Mouse (Mus musculus): Measurements from ENCODE around the gene Cyren.

Gene Cyren

DNA sequence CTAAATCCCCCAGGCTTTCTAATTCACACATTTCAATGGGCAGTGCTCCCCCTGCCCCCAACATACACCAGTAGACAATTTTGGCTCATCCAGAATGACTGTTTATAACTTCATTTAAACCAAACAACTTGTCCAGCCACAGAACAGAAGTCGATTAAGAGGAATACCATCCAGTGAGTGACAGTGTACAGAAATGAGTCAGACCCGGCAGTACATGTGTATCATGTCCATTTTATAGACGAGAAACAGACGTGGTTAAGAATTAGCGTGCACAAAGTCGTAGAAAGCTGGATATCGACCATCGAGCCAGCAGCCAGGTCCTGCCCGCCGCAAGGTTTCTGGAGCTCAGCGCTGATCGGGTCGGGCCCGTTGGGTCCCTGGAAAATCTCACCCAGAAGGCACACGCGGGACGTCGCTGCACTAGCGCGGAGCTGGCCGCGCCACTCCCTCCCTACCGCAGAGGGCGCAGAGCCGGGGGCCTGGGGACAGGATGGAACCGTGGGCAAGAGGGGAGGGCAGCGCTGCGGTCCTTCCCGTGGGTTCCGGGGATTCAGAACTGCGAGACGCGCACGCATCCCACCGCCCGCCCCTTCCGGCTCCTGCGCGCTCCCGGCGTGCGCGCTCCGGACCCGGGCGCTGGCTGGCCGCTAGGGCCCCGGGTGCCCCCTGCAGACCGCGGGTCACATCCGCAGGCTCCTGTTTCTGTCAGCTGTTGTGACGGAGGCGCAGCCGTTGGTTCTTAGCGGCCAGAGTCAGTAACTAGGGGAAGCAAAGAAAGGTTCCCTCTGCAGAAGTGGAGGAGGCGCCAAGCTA is at the start of gene Cyren:
Gene Cyren (minus strand): TSS at position 552 of the 813 bp plus-strand sequence.
- DNase-seq (ENCODE audit: low spot score) = peak; percentile 95

DNA sequence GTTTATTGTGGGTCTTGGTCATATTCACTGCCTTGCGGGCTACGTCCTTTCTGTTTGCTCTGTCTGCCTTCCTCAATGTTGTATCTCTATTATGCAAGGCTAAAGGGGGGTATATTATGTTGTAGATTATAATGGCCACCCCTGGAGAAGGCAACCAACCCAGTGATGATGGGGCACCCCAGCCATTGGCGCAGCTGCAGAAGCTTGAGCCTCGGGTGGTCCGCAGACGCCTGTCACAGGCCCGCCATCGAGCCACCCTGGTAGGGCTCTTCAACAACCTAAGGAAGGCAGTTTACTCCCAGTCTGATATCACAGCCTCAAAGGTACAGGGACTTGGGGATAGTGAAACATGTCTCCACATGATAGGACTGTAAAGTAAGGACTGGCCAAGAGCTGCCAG is 49.7 kb upstream of the Cyren start:
- DNase-seq (ENCODE audit: low spot score) = no peak

DNA sequence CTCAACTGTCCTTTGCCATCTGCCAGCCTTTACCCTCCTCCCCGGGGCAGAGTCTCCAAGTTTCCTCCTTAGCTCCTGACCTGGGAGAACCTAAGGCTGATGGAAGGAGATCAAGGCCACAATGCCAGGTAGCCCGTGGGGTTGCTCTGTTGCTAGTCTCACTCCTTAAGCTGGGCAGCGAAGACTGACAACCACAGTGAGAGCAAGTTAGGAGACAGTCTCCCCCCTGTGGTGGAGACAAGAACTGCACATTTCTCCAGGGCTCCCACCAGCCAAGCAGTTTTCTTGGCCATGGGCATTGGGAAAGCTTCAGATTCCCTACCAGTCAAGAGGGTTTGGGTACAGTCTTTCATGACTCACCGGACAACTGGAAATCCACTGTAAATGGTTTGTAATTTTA is 49.3 kb upstream of the Cyren start:
- DNase-seq (ENCODE audit: low spot score) = peak; percentile 82

DNA sequence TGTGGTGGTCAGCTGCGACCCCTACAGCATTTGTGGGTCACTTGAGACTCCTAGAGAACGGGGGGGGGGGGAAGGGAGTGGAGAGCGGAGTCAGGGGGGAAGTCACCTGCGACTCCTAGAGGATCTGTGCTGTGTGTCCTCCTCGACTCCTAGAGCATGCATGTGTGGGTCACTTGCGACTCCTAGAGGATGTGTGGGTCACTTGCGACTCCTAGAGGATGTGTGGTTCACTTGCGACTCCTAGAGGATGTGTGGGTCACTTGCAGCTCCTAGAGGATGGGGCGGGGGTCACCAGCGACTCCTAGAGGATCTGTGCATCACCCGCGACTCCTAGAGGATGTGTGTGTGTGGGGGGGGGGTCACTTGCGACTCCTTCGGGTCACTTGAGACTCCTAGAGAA is 44.1 kb upstream of the Cyren start:
- DNase-seq (ENCODE audit: low spot score) = no peak

DNA sequence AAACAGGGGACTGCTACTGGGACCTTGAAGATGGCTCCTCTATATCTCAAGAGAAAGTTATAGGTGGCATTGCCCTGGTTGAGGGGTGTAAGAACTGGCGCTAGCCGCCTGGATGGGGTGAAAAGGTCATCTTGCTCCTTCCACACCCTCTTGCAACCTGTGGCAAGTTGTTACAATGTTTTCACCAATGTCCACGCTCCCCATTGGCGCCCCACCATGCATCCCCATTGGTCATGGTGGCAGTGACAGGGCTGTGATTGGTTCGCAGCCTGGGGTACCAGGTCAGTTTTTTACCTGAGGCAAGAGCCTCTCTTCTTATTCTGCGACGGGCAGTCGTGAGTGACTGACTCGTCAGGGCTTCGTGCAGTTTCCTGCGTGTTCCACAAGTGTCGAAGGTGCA is 42.8 kb upstream of the Cyren start:
- DNase-seq (ENCODE audit: low spot score) = no peak

DNA sequence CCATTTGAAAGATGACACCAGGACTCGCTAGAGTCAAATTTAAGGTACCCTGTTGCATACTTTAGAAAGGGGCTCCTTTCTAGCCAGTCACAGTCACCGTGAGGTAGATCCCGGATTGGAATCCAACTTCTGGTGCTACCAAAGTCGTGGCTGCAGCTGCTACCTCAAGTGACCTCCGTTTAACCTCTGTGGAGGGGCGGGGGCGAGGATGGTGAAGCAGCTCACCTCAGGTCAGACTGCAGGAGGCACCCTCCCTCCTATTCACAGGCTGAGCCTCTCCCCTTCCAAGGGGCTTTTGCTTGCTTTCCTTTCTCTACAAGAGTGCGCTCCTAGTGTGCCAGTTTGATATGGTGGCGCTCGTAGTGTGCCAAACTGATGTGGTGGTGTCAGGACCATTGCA is 42.1 kb upstream of the Cyren start, which contains the start of gene Stra8:
Gene Stra8 (plus strand): TSS at position 208 of the 400 bp plus-strand sequence.
- DNase-seq (ENCODE audit: low spot score) = no peak

DNA sequence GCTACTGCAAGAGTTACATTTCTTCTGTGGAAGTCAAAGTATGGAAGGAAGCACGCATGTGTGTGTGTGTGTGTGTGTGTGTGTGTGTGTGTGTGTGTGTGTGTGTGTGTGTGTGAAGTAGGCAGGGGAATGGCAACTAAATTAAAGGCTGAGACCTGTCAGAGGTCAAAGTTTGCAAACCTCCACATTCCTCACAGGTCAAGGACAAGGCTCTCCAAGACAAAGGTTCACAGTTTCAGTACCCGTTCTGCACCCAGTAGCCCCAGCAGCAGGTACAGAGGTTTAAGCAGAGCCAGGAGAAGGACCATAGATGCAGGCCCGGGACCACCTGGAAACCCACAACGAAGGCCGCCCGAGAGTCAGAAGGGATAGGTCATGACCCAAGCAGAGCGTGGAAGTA is 41.3 kb upstream of the Cyren start:
- no peak for DNase-seq (ENCODE audit: low spot score)

- no peak for DNase-seq (ENCODE audit: low spot score)
Measured at GRCm38 (mm10) chr6:34914462-34914861, 36.6 kb upstream of the Cyren start.

- no peak for DNase-seq (ENCODE audit: low spot score)
Measured at GRCm38 (mm10) chr6:34913341-34914040, 35.6 kb upstream of the Cyren start.

DNA sequence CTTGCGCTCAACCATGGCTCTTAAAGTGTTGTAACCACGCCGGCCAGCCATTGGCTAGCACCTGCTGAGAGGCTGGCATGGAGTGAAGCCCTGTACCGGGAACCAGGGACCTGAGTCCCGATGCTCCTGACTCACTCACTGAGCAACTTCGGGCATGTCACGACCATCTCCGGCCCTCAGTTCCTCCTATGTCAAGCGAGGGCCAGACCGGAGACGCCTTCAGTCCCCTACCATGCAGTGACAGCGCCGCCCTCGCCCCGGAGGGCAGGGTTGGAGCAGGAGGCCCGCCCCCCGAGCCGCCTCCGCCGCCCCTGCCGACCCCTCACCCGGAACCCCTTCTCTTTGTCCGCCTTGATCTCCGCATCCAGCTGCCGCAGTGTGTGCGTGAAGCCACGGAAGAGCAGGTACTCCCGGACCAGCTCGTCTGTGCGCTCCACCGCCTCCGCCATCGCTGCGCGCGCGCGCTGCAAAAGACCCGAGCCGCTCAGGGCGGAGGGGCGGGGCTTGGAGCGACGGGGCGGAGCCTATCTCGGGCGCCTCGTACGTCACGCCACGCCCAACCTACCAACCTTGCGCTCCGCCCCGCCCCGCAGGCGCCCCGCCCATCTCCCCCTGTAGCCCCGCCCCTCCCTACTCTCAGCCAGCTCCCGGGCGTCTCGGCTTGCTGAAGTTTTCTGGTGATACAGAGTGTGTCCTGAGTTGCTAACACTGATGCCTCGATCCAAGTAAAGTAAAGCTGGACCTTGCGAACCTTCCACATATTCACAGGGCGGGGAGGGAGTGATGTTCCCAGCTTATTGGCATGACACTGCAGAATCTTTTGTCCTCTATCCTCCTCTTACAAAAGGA is 32.7 kb upstream of the Cyren start, which contains the start of gene Wdr91:
Gene Wdr91 (minus strand): TSS at position 506 of the 849 bp plus-strand sequence.
- DNase-seq (ENCODE audit: low spot score) = peak; percentile 99

DNA sequence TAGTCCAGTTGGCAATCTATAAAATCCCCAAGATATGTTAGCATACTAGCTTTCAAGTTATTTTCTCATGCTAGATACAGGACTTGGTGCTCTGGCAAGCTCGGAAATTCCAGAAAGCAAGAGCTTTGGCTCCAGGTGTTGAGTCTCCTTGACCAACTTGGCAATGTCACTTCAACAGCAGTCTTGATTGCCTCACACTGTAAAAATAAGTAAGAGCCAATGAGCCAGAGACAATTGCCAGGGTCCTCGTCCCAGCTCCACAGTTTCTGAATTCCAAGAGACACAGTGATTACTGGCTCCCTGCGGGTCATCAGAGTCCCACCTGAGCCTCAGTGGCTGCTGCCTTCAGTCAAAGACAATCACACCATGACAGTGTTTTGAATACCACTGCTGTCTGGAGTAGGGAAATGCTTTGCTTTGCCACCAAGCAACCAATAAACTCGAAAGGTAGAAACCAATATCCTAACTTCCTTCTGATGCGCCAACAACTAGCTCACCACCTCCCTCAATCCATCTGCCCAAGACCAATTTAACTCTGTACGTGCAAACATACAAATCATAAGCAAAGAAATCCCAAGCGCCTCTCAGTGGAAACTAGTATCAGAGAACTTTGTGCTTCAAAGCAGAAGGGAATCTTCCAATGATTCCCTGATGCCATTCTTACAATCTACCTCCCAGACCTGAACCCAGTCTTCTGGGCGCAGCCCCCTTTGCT is 31.9 kb upstream of the Cyren start:
- DNase-seq (ENCODE audit: low spot score) = no peak

- no peak for DNase-seq (ENCODE audit: low spot score)
Measured at GRCm38 (mm10) chr6:34907696-34908260, 29.9 kb upstream of the Cyren start.

DNA sequence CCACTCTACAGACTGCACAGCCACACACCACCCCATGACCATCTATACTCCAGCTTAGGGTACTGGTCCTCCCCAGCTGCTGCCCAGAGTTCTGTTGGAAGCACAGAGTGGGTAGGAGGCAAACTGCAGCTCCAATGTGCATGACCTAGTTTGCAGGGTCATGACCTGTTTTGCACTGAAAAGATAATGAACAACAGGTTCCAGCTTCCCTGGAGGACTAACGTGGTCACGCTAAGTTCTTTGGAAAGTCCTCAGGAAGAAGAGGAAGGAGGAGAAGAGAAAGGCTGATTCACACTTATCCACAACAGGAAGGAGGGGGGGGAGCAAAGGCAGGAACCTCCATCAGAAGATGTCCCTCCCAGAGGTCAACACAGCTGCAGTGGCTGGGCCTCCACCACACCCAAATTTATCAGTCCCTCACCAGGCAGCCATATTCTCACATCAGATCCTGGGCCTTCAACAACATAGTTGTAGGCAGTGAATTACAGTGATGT is 29.3 kb upstream of the Cyren start:
- no peak for DNase-seq (ENCODE audit: low spot score)

GRCm38 (mm10) chr6:34906661-34907060 is 28.8 kb upstream of the Cyren start:
- no peak for DNase-seq (ENCODE audit: low spot score)

DNA sequence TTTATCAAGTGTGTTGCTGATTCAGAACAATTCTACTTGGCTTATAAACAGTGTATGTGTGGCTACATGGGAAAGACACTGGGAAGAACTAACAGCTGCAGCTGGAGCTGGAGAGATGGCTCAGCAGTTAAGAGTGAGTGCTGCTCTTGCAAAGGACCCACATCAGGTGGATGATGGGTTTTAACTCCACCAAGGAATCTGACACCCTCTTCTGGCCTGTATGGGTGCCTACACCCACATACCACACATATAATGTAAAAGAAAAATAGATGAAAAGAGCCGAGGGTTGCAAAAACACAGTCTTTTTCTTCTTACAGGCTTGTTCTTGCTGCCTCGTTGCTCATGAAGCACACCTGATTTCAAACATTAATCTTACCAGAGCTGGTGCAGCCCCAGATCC is 28.3 kb upstream of the Cyren start:
- no peak for DNase-seq (ENCODE audit: low spot score)

GRCm38 (mm10) chr6:34904361-34904760 is 26.5 kb upstream of the Cyren start:
- no peak for DNase-seq (ENCODE audit: low spot score)

GRCm38 (mm10) chr6:34903851-34904250 is 26.0 kb upstream of the Cyren start:
- no peak for DNase-seq (ENCODE audit: low spot score)

DNA sequence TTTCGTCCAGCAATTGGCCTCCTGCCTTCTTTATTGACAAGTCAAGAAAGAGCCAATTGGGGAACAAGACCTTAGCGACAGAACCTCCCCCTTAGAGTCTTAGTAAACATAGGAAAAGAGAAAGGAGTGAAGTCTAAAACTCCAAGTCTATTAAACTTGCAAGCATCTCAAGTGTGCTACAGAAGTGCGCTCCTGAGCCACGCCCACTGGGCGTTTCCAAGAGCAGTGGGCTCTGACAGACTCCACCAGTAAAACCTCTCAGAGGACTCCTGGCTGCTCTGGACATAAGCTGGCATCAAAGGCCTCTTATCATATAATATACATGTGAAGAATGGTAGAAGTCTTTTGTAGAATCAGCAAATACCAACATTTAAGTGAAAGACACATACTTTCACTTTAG is 25.6 kb upstream of the Cyren start:
- no peak for DNase-seq (ENCODE audit: low spot score)

GRCm38 (mm10) chr6:34902578-34902977 is 24.7 kb upstream of the Cyren start:
- DNase-seq (ENCODE audit: low spot score) = no peak

DNA sequence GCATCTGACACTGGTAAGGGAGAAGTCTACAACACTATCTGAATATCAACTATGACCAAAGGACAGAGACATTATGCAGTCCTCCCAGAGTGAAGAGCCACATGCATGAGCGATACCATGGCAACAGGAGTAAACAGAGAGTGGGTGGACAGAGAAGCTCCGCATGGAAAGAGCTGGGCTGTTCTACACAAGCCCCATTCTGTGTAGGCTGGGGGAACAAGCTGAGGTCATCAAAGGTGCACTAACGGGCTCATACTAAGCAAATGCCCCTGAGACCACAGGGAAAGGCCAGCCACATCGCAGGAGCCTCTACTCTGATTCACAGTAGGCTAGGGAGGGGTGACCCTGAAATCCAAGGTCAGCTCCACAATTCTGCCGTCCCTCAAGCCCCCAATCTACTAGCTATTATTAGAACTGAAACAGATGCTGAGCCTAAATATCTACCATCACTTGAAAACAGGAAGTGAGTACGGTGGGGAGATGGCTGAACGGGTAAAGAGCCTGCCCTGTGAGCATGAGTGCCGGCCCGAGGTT is 24.1 kb upstream of the Cyren start:
- no peak for DNase-seq (ENCODE audit: low spot score)

- DNase-seq (ENCODE audit: low spot score) = no peak
Measured at GRCm38 (mm10) chr6:34900990-34901389, 23.1 kb upstream of the Cyren start.

Data from testis, postnatal 10 days (tissue).